Mouse (Mus musculus): ENCODE results near the gene Nanog. TPM values are rescaled to one million over a fixed set of nuclear protein-coding genes. Genes with fewer than 3 reads are reported as not detected.
"Not testable (repeated sequence)": the region's sequence is repeated elsewhere in the genome, so short reads cannot be mapped to it uniquely, and the experiment has no call there.

Gene Nanog
- polyA plus RNA-seq, 1 experiment from 2014 or later: 0.08 TPM

DNA sequence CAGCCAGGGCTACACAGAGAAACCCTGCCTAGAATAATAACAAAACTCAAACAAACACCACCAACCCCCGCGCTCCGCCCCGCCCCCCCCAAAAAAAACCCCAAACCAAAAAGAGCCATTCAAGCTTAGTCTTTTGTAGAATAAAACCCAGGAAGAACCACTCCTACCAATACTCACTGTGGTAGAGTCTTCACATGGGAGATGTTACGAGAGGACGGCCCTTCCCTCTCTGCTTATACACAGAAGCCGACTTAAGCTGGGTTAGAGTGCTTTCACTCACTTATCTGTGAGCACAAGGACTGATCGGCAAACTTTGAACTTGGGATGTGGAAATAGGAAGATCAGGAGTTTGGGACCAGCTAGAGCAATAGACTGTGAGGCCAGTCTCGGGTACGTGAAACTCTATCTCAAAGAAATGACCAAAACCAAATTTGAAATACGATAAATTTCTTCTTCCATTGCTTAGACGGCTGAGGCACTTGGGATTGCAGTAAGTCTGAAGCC, 900 bp upstream of the Nanog start:
- H3K36me3 ChIP-seq (ENCODE audit: control insufficient read depth, insufficient read depth): no peaks in the 10 kb centered on the region
- H3K9ac ChIP-seq (ENCODE audit: low read depth, low read length): no peak overlapping the region
- H3K27me3 ChIP-seq (replicated peaks; ENCODE audit: control insufficient read depth, insufficient read depth, low read length): no peaks in the 10 kb centered on the region
- TF ChIP-seq CTCF (IDR thresholded peaks at IDR 0.05; ENCODE audit: low read depth): no peak
- H3K4me1 ChIP-seq (replicated peaks; ENCODE audit: control insufficient read depth, insufficient read depth, low read length): no peaks in the 10 kb centered on the region
- no peak for ATAC-seq
- H3K27ac ChIP-seq (ENCODE audit: low read depth, low read length): no peak overlapping the region
- WGBS: 62% methylated on average over 12 of the region's 12 CpGs
- H3K9me3 ChIP-seq (ENCODE audit: control insufficient read depth): no peaks in the 10 kb centered on the region
- H3K4me3 ChIP-seq (ENCODE audit: low read depth, low read length): no peak overlapping the region
- H3K4me2 ChIP-seq (replicated peaks; ENCODE audit: low read depth): no peak overlapping the region

DNA sequence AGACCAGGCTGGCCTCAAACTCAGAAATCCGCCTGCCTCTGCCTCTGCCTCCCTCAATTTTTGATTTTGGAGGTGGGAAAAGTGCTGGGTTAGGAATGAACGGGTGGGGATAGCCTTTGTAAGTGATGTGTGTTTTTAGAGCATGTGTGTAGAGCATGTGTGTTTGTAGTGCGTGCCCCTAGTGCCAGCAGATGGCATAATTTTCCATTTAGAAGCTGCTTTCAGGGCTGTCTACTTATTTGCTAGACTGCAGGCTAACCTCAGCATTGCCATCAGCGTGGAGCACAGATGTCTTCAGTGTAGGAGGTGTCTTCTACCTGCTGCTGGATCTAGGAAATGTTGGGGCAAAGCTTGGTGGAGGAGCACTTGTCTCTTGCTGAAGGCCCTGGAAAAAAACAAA, 1.5 kb downstream of the Nanog start:
- Histone ChIP-seq H3K9me3 (ENCODE audit: control insufficient read depth) (no peaks in the 10 kb centered on the region), H3K4me3 (ENCODE audit: low read depth, low read length) (no peak overlapping the region), H3K27ac (ENCODE audit: low read depth, low read length) (no peak overlapping the region), H3K36me3 (ENCODE audit: control insufficient read depth, insufficient read depth) (no peaks in the 10 kb centered on the region), H3K4me1 (replicated peaks; ENCODE audit: control insufficient read depth, insufficient read depth, low read length) (no peaks in the 10 kb centered on the region), H3K4me2 (replicated peaks; ENCODE audit: low read depth) (no peak overlapping the region), H3K27me3 (replicated peaks; ENCODE audit: control insufficient read depth, insufficient read depth, low read length) (no peaks in the 10 kb centered on the region), H3K9ac (ENCODE audit: low read depth, low read length) (no peak overlapping the region)
- ATAC-seq: no peak
- WGBS: 61% methylated on average over 4 of the region's 4 CpGs
- TF ChIP-seq CTCF (IDR thresholded peaks at IDR 0.05; ENCODE audit: low read depth): peak; percentile 18; the same call in 1 of the 2 replicates

- TF ChIP-seq CTCF (IDR thresholded peaks at IDR 0.05; ENCODE audit: low read depth): no peak
- Histone ChIP-seq H3K9ac (ENCODE audit: low read depth, low read length) (no peak overlapping the region), H3K36me3 (ENCODE audit: control insufficient read depth, insufficient read depth) (no peaks in the 10 kb centered on the region), H3K27me3 (replicated peaks; ENCODE audit: control insufficient read depth, insufficient read depth, low read length) (no peaks in the 10 kb centered on the region), H3K4me3 (ENCODE audit: low read depth, low read length) (no peak overlapping the region), H3K27ac (ENCODE audit: low read depth, low read length) (no peak overlapping the region), H3K4me2 (replicated peaks; ENCODE audit: low read depth) (no peak overlapping the region), H3K4me1 (replicated peaks; ENCODE audit: control insufficient read depth, insufficient read depth, low read length) (no peaks in the 10 kb centered on the region), H3K9me3 (ENCODE audit: control insufficient read depth) (no peaks in the 10 kb centered on the region)
- WGBS: 80% methylated on average over 2 of the region's 2 CpGs
- no peak for ATAC-seq
Observed at GRCm38 (mm10) chr6:122711455-122711854, 4.2 kb downstream of the Nanog start.

DNA sequence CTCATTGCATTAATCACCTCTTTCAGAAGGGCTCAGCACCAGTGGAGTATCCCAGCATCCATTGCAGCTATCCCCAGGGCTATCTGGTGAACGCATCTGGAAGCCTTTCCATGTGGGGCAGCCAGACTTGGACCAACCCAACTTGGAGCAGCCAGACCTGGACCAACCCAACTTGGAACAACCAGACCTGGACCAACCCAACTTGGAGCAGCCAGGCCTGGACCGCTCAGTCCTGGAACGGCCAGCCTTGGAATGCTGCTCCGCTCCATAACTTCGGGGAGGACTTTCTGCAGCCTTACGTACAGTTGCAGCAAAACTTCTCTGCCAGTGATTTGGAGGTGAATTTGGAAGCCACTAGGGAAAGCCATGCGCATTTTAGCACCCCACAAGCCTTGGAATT, 5.8 kb downstream of the Nanog start:
- not testable (repeated sequence) for H3K27ac ChIP-seq (ENCODE audit: low read depth, low read length); H3K27me3 ChIP-seq (replicated peaks; ENCODE audit: control insufficient read depth, insufficient read depth, low read length); ATAC-seq; H3K4me3 ChIP-seq (ENCODE audit: low read depth, low read length); H3K9me3 ChIP-seq (ENCODE audit: control insufficient read depth); H3K9ac ChIP-seq (ENCODE audit: low read depth, low read length); H3K36me3 ChIP-seq (ENCODE audit: control insufficient read depth, insufficient read depth); H3K4me2 ChIP-seq (replicated peaks; ENCODE audit: low read depth); H3K4me1 ChIP-seq (replicated peaks; ENCODE audit: control insufficient read depth, insufficient read depth, low read length)
- 88% methylated on average over 7 of the region's 7 CpGs for whole genome bisulfite sequencing

DNA sequence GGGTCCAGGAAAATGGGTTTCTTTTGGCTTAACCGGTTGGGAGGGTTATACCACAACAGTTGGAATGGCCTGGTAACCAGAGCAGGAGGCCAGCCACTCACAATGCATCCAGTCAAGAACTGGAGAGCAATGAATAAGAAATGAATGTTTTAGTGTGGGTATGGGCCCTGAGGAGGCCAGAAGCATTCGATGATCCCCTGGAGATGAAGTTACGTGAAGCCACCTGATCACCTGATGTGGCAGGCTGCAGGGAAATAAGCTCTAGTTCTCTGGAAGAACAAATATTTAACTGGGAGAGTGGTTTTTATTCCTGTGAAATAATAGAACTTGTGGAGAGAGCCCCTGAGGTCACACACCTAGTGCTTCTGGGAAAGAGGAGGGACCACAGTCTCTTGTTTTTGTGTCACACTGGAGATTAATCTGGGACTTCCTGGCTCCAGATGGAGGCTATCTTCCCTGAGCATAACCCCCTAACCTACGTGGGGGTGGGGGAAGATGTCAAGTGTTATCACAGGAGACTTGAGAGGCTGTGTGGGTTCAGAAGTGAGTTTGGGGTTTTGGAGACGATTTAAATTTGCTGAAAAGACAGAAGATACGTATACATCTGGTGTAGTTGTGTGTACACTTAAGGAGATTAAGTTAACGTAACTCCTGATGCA, 7.5 kb downstream of the Nanog start:
- no peaks in the 10 kb centered on the region for H3K9me3 ChIP-seq (ENCODE audit: control insufficient read depth)
- H3K4me2 ChIP-seq (replicated peaks; ENCODE audit: low read depth): no peak overlapping the region
- no peak overlapping the region for H3K27ac ChIP-seq (ENCODE audit: low read depth, low read length)
- no peak for ATAC-seq
- WGBS: 55% methylated on average over 7 of the region's 7 CpGs
- H3K36me3 ChIP-seq (ENCODE audit: control insufficient read depth, insufficient read depth): no peaks in the 10 kb centered on the region
- no peaks in the 10 kb centered on the region for H3K4me1 ChIP-seq (replicated peaks; ENCODE audit: control insufficient read depth, insufficient read depth, low read length)
- TF ChIP-seq CTCF (IDR thresholded peaks at IDR 0.05; ENCODE audit: low read depth): no peak
- no peak overlapping the region for H3K4me3 ChIP-seq (ENCODE audit: low read depth, low read length)
- H3K9ac ChIP-seq (ENCODE audit: low read depth, low read length): no peak overlapping the region
- no peaks in the 10 kb centered on the region for H3K27me3 ChIP-seq (replicated peaks; ENCODE audit: control insufficient read depth, insufficient read depth, low read length)

- WGBS: 29% methylated on average over 4 of the region's 4 CpGs
- no peak overlapping the region for H3K9ac ChIP-seq (ENCODE audit: low read depth, low read length)
- H3K4me1 ChIP-seq (replicated peaks; ENCODE audit: control insufficient read depth, insufficient read depth, low read length): no peaks in the 10 kb centered on the region
- no peak overlapping the region for H3K27ac ChIP-seq (ENCODE audit: low read depth, low read length)
- no peaks in the 10 kb centered on the region for H3K36me3 ChIP-seq (ENCODE audit: control insufficient read depth, insufficient read depth)
- TF ChIP-seq CTCF (IDR thresholded peaks at IDR 0.05; ENCODE audit: low read depth): no peak
- no peak for ATAC-seq
- no peaks in the 10 kb centered on the region for H3K27me3 ChIP-seq (replicated peaks; ENCODE audit: control insufficient read depth, insufficient read depth, low read length)
- H3K9me3 ChIP-seq (ENCODE audit: control insufficient read depth): no peaks in the 10 kb centered on the region
- H3K4me2 ChIP-seq (replicated peaks; ENCODE audit: low read depth): no peak overlapping the region
- no peak overlapping the region for H3K4me3 ChIP-seq (ENCODE audit: low read depth, low read length)
Observed at GRCm38 (mm10) chr6:122715886-122716285, 8.6 kb downstream of the Nanog start.

DNA sequence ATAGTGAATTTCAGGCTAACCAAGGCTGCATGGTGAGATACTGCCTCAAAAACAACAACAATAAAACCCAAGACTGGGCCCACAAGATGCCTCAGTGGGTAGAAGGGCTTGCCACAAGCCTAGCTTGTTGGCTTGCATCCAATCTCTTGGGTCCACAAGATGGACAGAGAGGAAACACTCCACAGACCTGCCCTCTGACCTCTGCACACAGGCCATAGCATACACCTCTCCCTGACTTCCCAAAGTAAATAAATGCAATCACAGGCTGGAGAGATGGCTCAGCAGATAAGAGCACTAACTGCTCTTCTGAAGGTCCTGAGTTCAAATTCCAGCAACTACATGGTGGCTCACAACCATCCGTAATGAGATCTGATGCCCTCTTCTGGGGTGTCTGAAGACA, 10.9 kb downstream of the Nanog start:
- not testable (repeated sequence) for H3K4me1 ChIP-seq (replicated peaks; ENCODE audit: control insufficient read depth, insufficient read depth, low read length); H3K9me3 ChIP-seq (ENCODE audit: control insufficient read depth); ATAC-seq; H3K4me2 ChIP-seq (replicated peaks; ENCODE audit: low read depth); H3K27me3 ChIP-seq (replicated peaks; ENCODE audit: control insufficient read depth, insufficient read depth, low read length); H3K36me3 ChIP-seq (ENCODE audit: control insufficient read depth, insufficient read depth); H3K4me3 ChIP-seq (ENCODE audit: low read depth, low read length); H3K27ac ChIP-seq (ENCODE audit: low read depth, low read length); H3K9ac ChIP-seq (ENCODE audit: low read depth, low read length)
- WGBS: 88% methylated on average over 1 of the region's 1 CpGs

Data from intestine, postnatal 0 days (tissue).